Comparison of ENCODE assay signal across 18 mouse cellular contexts in the genomic region with DNA sequence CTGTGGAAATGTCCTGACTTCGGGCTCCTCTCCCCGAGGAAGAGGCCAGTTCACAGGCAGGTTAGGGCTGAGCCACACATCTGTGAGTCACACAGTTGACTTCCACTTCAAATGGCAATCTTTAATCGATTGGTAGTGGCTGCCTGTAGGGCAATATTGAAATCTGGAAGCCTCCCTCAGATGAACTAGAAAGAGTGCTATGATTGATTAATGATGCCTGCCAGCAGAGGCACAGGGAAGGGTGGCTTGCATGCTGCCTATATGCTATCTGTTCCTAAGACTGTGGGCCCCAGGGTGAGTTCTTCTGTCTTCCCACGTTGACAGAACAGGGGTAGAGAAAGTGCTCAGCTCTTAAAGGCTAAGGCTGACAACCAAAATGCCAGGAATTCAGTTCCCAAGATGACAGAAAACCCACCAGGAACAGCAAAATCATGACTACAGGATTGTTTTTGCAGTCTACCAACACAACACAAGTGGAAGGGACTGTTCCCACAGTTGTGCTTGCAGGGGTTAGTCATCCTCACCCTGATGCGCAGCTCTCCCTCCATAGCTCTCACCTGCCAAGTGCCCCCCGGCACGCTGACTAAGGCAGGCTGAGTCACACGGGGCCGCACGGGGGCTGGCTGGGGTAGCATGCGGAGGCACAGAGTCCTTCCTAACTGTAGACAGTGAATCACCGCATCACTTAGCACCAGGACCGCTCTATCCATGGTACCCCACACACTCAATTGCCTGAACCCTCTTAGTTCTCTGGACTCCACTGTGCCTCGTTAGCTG.
A peak's percentile ranks its signal among the peaks of the same experiment; 100 is the strongest.
DNase-seq lines count a peak whose midpoint lies in the region; ATAC-seq lines count a peak whose summit lies in the region.
"Had no signal": no experiment of that assay in that cellular context is flagged by ENCODE, and none has a peak within 500 bp of the region (broad histone marks: within the 10 kb centered on the region; RNA-seq: fewer than 3 reads in every experiment).

No protein-coding gene starts in this region.

- intact Hi-C loops in left cerebral cortex, postnatal 10 days (cut with DNase I): loop anchor here (5.0 kb wide), 2 partner anchors 82 to 187 kb away; a partner anchor contains a TSS
- intact Hi-C loops in heart, postnatal 36 days (cut with DNase I): no loop called here

- H3K9ac ChIP-seq in kidney, embryonic 15.5 days: no peak overlapping the region
- H3K9ac ChIP-seq: forebrain, embryonic 13.5 days; hindbrain, embryonic 15.5 days; liver, embryonic 15.5 days had no signal

- no peaks in the 10 kb centered on the region for H3K9me3 ChIP-seq in kidney, embryonic 15.5 days (replicated peaks)
- H3K9me3 ChIP-seq: forebrain, embryonic 13.5 days; hindbrain, embryonic 15.5 days; liver, embryonic 15.5 days had no signal

- no peak overlapping the region for H3K4me2 ChIP-seq in kidney, embryonic 15.5 days
- H3K4me2 ChIP-seq: forebrain, embryonic 13.5 days; hindbrain, embryonic 15.5 days; liver, embryonic 15.5 days had no signal

- no peak for ATAC-seq in kidney, embryonic 15.5 days (replicated peaks; ENCODE audit: low FRiP score)
- ATAC-seq: forebrain, embryonic 13.5 days had no signal

- H3K4me3 ChIP-seq in kidney, embryonic 15.5 days (replicated peaks): no peak overlapping the region
- H3K4me3 ChIP-seq: forebrain, embryonic 13.5 days; hindbrain, embryonic 15.5 days; liver, embryonic 15.5 days had no signal

- no peaks in the 10 kb centered on the region for H3K36me3 ChIP-seq in kidney, embryonic 15.5 days
- H3K36me3 ChIP-seq: hindbrain, embryonic 15.5 days; liver, embryonic 15.5 days had no signal

- H3K4me1 ChIP-seq in kidney, embryonic 15.5 days: peaks cover 34% of the 10 kb centered on the region
- H3K4me1 ChIP-seq: hindbrain, embryonic 15.5 days; liver, embryonic 15.5 days had no signal

- H3K27ac ChIP-seq in kidney, embryonic 15.5 days: no peak overlapping the region
- H3K27ac ChIP-seq: forebrain, embryonic 13.5 days; hindbrain, embryonic 15.5 days; liver, embryonic 15.5 days had no signal

- H3K27me3 ChIP-seq in kidney, embryonic 15.5 days: no peaks in the 10 kb centered on the region

- 87% methylated on average over 14 of the region's 14 CpGs for WGBS in kidney, embryonic 15.5 days

- DNase-seq in left cerebral cortex, adult 11 months (ENCODE audit: low spot score): peak; percentile 30
- DNase-seq in left cerebral cortex, postnatal 10 days (ENCODE audit: extremely low spot score in 1 of 2, low spot score in 2 of 2): no peak
- DNase-seq in 3T3-L1 (ENCODE audit: low read depth, low spot score) (peak; percentile 86), adipocyte (ENCODE audit: low spot score) (peak; percentile 27)
- peak; percentile 28 to 68 for DNase-seq in frontal cortex, postnatal 36 days (ENCODE audit: low spot score in 2 of 2)
- no peak for DNase-seq in heart, postnatal 36 days
- DNase-seq in spleen, postnatal 10 days (ENCODE audit: low spot score in 2 of 2): no peak
- DNase-seq: cerebellum, postnatal 10 days; embryo, embryonic 11 days; gastrocnemius, postnatal 25 days; heart, postnatal 10 days; kidney, adult 18-20 months; kidney, postnatal 4 days; lung, postnatal 14 days had no signal

Comparison
In these comparisons a context has a peak if more than half of its experiments do, and no peak if none do; other contexts are left out.
1. DNase-seq: peak in left cerebral cortex, adult 11 months (single experiment), 3T3-L1 (single experiment), adipocyte (single experiment) and frontal cortex, postnatal 36 days (2 of 2); none in left cerebral cortex, postnatal 10 days (0 of 2), heart, postnatal 36 days (0 of 2) and spleen, postnatal 10 days (0 of 2).